Mouse (Mus musculus): ENCODE results near the gene Tead1.
"Not testable (repeated sequence)": the region's sequence is repeated elsewhere in the genome, so short reads cannot be mapped to it uniquely, and the experiment has no call there.

The Tead1 gene

DNA sequence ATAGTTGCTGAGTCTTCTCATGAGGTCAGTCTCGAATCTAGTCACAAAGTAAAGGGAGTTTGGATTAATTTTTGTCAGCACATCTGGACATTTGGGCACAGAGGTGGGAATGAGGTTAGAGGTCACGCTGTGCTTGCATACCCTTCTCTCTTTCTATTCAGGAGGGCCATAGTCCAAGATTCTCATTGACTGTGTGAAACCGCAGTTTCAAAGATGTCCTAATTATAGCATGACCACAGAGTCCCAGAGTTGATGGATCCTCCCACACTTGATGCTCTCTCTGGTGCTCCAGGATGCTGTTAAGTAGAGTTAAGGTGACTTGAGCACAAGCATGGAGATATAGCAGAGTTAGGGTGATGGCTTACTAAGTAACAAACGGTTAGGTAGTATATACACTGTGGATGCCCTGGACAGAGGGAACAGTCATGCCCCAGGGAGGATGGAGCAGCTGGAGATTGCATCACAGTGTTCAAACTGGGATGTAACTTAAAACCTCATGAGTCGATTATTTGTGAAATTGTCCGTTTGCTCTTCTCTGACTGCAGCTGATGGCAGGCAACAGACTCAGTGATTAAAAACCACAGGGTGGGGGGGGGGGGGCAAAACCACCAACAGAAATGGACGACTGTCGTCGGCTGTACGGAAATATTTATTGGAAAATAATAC lies 238.6 kb downstream of the Tead1 start:
- DNase-seq (ENCODE audit: low read depth, low spot score): no peak

DNA sequence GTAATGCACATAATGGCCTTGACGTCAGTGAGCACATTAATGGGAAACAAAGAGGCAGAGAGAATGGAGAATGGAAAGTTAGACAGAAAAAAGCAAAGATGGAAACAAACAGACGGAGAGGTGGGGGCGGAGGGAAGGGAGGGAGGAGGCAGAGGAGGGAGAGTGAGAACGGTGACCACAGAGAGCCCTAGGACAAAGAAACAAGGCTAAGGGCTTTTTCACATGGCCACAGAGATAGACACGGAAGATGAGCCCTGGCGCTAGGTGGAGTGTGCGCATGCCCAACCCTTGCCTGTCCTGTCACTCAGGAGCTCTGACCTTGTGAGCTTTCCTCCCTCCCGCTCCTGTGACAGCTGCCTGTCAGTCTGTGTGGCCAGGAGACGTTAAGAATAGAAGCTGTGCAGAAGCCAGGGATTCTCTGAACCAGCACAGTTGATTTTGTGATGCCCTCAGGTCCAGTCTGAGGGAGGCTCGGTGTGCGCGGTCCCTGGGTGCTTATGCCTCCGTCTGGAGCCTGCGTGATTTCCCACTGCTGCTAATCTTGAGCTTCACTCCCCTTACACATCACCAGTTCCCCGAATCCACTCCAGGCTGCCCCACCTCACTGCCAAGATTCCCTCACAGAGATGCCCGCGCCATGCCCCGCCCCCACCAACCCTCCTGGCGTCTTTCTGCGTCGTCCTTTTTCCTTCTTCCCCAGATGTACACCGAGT lies 239.3 kb downstream of the Tead1 start:
- peak; percentile 20 for DNase-seq (ENCODE audit: low read depth, low spot score)

DNA sequence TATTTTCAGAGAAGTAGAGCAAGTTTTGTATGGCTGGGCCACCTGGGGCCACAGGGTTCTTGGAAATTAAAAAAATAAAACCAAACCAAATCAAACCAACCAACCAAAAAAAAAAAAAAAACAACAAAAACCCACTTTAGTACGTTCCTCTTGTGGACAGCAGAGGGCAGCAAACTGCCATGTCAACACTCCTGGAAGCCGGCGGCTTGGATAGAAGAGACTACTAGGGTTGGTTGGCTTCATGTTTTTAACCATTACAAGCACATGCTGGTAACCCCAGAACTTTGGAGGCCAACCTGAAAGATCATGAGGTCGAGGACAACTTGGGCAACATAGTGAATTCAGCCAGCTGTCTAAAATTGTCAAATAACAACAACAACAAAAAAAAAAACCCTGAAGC lies 240.7 kb downstream of the Tead1 start:
- peak; percentile 67 for DNase-seq (ENCODE audit: low read depth, low spot score)

DNA sequence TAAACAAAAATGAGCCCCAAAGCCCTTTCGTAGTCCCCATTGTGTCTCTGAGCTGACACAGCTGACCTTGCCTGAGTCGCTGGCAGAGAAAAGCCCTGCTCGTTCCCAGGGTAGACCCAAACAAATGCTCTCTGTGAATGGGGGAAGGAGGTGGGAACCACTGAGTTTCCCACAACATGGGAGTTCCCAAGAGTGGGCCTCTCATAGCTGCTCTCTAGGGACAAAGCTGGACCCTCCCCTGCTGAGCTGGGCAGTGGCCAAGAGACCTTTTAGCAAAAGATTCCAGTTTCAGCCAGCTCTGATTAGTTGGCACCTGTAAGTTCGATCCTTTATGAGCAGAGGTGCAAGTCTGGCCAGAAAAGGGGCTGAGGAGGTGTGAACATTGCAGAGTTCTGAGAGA lies 243.7 kb downstream of the Tead1 start:
- DNase-seq (ENCODE audit: low read depth, low spot score): no peak

DNA sequence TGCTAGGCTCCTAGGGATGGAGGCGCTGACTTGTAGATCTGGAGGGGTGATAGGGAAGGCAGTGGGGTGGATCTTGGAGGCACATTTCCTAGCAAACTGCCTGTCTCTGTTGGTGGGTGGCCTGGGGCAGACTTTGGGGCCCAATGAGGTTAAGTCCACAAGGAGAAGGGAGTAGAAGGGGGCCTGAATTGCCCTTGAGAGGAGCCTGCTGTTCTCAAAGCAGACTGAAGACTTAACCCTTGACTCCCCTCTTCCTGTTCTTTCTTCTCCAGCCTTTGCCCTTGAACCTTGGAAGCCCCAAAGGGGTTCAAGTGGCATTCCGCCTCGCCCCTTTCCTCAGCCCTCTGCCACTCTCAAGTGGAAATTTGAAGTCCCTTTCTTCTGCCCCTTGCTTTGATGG lies 244.6 kb downstream of the Tead1 start:
- no peak for DNase-seq (ENCODE audit: low read depth, low spot score)

DNA sequence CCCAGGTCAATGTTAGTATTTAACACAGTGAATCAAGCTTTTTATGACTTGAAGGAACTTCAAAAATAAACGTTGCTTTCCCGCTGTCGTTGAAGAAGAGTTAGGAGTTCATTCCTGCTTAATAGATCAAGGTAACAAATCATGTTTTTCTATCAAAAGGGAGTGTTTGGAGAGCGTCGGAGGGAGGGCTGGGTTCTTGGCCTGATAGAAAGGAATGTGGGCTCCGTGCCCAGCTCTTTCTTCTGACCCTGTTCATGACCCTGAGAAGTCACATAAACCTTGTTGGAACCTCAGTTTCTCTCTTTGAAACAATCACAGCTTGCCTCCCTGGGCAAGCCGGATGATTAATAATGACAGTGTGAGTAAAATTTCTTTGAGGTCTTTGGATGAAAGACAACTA lies 251.6 kb downstream of the Tead1 start:
- no peak for DNase-seq (ENCODE audit: low read depth, low spot score)

DNA sequence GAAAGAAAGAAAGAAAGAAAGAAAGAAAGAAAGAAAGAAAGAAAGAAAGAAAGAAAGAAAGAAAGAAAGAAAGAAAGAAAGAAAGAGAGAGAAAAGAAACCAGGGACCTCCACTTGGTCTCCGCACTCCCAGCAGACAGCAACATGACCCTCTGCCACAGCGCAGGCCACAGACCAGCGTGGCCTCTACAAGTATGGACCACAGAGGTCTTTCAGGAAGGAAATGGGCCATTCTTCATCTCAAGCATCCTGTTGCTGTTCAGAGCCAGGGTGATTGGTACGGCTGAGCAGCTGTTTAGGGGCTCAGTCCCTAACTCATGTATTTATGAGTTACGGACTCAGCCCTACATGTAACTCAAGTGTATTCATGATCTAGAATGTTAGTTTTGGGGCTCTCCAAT lies 256.8 kb downstream of the Tead1 start:
- DNase-seq (ENCODE audit: low read depth, low spot score): not testable (repeated sequence)

DNA sequence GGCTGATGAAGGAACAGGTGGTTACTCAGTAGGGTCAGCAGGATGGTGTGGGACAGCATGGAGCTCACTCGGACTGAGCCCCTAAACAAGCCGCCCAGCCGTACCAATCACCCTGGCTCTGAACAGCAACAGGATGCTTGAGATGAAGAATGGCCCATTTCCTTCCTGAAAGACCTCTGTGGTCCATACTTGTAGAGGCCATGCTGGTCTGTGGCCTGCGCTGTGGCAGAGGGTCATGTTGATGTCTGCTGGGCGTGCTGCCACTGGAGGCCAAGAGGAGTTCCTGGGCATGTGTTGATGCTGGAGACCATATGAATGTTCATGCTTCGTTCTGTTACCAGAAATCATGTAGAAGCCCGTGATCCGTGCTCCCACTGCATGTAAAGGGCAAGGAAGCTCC lies 258.0 kb downstream of the Tead1 start:
- DNase-seq (ENCODE audit: low read depth, low spot score): no peak

DNA sequence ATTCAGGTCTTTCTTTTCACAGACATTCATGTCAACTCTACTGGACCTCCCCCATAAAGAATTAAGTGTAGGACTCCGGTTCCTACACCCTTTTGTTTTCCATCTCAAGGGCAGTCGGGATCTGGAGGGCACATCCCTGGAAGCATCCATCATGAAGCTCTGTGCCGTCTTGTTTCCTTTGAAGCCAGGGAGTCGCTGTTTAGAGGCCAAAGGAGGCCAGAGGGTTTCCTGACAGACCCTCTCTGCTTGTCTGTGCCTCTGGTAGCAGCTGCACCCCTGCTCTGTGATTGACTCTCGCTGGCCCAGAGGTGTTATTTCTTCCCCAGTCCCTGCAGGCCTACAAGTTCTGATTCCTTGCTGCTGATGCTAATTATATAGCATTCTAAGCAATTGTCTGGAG lies 259.8 kb downstream of the Tead1 start:
- no peak for DNase-seq (ENCODE audit: low read depth, low spot score)

DNA sequence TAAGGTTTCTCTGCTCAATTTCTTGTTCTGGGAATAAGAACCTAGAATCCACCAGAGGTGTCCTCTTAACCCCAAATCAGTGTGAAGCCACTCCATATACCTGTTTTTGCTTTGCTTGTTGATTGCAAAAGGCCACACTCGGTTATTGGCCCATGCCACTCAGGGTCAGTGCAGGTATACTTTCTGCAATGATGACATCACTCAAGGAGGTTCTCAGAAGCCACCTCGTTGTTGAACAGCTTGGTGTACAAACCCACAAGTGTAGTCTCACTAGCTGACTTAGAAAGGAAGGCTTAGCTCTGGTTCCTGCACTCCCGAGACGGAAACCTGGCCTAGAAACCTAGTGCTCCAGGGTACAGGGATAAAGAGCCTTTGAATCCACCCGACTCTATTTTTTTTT lies 263.4 kb downstream of the Tead1 start:
- DNase-seq (ENCODE audit: low read depth, low spot score): no peak

DNA sequence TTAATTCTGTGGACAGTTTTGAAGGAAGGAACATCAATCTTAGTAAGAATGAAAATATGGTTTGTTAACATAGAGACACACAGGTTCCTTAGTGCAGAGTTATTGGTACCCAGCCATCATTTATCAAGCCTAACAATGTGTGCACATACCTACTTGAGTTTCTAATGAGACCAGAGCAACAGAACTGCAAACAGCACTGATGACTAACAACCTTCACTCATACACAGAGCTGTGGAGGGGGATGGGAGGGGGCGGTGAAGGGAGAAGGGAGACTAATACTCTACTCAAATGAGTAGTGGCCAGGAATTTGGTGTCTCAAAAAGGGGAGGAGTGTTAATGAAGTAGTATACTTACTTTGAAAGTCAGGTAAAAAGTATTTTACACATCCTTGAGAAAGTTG lies 263.9 kb downstream of the Tead1 start:
- DNase-seq (ENCODE audit: low read depth, low spot score): no peak

DNA sequence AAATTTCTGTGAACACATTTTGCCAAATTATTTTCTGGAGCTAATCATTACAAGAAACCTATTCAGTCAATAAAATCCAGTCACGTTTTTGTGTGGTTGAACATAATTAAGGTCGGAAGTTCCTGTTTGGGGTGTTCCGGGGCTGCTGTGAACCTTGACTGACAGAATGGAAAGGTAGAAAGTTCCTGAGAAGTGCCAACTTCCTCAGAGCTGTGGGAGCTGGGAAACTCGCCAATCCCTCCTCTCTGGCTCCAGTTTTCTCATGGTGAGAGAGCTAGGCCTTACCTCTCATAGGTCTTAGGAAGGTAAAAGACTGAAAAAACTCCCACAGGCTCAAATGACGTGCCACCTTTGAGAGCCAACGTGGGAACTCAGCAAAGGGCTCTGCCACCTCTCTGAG lies 267.6 kb downstream of the Tead1 start:
- no peak for DNase-seq (ENCODE audit: low read depth, low spot score)

DNA sequence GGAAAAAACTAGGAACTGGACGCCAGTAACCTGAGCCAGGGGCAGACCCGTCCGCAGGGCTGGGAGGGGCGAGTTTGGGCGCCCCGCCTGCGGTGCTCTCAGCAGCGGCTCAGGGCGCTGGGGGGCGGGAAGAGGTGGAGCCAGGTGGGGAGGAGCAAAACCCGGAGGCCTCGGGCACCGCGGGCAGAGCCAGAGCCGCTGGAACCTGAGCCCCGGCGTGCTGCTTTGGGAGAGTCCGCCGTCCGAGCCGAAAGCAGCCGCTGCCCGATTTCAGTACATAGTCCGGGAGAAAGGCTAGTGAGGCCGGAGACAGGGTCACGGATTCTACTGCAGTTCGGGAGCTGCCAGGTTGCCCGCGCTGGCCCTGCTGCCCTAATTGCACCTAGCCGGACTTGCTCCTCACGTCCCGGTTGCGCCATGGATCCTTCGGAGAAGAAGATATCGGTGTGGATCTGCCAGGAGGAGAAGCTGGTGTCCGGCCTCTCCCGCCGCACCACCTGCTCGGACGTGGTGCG lies 274.7 kb downstream of the Tead1 start, which contains the start of gene Rassf10:
Gene Rassf10 (plus strand): TSS at position 186 of the 515 bp plus-strand sequence.
- DNase-seq (ENCODE audit: low read depth, low spot score): peak; percentile 73

DNA sequence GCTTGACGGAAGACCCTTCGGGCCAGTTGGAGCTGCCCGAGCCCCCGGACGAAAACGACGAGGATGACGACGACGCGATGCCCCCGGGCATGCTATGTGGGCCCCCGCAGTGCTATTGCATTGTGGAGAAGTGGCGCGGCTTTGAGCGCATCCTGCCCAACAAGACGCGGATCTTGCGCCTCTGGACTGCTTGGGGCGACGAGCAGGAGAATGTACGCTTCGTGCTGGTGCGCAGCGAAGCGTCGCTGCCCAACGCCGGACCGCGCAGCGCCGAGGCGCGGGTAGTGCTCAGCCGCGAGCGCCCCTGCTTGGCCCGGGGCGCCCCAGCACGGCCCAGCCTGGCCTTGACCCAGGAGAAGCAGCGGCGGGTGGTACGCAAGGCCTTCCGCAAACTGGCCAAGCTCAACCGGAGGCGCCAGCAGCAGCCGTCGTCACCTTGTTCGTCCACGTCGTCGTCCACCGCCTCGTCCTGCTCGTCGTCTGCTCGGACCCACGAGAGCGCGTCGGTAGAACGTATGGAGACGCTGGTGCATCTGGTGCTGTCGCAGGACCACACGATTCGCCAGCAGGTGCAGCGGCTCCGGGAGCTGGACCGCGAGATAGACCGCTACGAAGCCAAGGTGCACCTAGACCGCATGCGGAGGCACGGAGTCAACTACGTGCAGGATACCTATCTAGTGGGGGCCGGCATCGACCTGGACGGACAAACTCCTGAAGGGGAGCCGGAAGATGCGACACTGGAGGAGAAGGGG lies 275.4 kb downstream of the Tead1 start:
- peak; percentile 20 for DNase-seq (ENCODE audit: low read depth, low spot score)

DNA sequence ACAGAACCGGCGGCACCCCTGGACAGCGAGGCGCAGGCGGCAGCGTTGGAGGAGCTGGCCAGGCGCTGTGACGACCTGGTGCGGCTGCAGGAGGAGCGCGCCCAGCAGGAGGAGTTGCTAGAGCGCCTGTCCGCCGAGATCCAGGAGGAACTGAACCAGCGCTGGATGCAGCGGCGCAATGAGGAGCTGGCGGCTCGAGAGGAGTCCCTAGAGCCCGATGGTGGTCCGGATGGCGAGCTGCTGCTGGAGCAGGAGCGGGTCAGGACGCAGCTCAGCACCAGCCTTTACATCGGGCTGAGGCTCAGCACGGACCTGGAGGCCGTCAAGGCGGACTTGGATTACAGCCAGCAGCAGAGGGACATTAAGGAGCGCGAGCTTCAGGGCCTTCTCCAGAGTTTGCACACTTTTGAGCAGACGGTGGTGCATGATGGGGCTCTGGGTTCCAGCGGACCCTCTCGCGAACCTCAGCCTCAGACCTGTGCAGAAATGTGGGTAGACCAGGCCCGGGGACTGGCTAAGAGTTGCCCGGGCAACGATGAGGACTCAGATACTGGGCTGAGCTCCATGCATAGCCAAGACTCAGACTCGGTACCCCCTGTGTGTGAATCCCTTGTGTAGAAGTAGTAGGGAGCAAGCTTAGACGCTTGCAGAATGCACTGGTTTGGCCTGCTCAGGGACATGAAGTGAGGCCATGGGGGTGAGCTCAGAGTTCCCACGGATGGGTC lies 276.1 kb downstream of the Tead1 start:
- DNase-seq (ENCODE audit: low read depth, low spot score): peak; percentile 40

DNA sequence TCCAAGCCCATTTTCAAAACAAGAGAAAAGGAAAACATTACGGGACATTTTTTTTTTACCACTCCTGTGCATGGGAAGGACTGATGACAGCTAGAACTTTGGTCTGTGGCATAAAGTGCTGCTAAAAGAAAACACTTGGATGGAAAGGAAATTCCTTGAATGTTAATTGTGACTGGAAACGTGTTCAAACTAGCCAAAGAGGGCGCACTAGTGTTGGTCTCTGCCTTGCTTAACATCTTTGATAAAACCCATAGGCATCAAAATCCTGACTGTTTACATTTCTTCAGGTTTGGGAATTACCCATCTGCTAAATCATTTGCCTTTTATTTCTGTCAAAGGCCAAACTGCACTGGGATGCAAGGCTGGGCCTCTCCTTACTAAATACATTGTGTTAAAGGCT lies 276.8 kb downstream of the Tead1 start:
- DNase-seq (ENCODE audit: low read depth, low spot score): no peak

Measured in ES-CJ7 (cell line).